Mouse (Mus musculus) right cerebral cortex, postnatal 36 days (tissue): ENCODE measurements around the gene Ehf.

Experiments used
- DNase-seq, 2 experiments: peaks; one replicate each; pipeline ENCODE4 v3.0.0; 2022; ENCODE audit warnings: low spot score in 2 of 2, mixed read lengths in 1 of 2

The Ehf gene

DNA sequence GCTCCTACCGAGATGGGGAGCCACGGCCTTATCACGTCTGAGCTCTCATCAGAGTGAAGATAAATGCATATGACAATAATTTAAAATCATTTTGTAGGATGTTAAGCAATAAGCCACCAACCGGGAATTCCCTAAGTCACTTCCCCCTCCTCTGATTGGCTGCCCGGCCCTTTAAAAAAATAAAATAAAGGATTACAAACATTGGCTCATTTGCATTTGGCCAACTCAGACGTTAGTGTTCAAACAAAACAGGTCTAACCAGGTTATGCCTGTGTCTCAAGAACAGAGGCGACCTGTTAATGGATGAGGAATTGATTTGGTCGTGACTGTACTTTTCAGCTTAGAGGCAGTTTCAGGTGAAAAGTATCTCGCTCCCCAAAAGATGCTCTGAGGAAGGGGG is at the start of gene Ehf:
Gene Ehf, minus strand, starts transcription at position 147 of the 400 bp plus-strand sequence.
- no peak for DNase-seq

DNA sequence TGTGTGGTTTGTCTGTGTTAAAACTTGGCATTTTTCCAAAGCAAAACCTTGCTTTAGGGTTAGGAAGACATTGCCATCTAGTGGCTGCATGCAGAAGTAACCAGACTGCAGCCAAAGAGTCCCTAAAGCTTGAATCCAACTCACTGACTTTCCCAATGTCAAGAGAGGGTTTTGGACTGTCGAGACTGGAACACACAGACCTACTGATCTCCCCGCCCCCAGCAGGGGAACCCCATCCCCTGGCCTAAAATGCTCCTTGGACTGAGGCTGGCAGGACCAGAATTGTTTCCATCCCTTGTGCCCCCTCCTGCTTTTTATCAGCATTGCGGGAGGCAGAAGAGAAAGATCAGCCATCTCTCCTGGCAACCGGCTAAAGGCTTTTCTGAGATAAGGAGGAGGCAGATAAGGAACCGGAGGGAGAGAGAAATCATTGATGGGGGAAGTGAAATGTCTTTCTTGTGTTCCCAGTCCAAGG is 44.4 kb upstream of the Ehf start:
- peak; percentile 35 to 44 for DNase-seq

DNA sequence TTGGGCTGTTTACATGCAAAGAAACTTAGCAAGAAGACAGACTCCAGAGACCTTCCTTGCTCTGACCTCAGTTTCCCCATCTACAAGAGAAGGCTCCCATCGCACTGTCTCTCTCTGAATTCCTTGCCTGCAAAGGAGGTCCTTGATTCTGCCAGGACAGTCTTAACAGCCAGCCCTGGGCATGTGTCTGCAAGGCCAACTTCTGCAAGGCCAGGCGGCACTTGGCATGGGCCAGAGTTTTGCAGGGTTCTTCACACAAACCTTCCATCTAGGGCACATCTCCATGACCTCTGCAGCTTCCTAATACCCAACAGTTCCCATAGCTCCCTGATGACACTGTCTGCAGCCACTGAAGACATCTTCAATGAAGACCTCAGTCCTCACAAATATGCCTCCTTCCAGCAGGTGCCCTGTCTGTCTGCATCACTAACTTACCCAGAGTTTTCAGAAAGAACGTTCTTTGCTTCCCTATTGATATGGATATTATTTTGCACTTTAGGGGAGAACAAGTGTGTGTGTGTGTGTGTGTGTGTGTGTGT is 43.7 kb upstream of the Ehf start:
- no peak for DNase-seq

DNA sequence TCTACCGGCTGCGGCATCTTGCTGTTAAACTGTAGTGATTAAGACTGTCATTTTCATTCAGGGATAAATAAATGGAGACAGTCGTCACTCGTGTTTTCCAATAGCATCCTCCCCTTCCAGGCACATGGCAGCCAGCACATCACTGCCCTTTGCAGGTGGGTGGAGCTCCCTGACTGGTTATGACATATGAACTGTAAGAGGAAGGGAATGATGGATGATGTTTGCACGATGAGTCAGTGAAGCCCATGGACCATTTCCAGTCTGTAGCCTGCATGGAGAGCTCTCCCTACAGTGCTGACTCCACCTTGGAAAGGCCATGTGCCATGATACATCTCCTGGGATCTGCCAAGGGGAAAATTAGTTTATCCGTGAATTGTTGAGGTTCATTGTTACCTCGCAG is 40.5 kb upstream of the Ehf start:
- no peak for DNase-seq

DNA sequence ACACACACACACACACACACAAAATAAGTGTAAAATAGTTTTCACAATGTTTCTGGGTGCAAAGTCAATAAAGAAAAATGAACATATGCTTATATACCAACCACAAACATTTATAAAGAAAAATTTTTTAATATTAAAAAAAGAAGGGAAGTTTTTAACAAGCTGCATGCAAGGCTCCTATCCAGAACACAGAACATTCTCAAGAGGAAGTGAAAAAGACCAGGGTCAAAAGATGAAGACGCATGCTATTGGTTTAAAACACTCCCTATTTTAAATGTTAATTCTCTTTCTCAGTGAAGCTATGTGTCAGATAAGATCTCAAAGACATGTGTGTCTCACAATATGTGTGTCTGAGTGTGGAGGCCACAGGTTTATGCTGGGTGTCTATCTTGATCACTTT is 39.0 kb upstream of the Ehf start:
- DNase-seq, result no peak

DNA sequence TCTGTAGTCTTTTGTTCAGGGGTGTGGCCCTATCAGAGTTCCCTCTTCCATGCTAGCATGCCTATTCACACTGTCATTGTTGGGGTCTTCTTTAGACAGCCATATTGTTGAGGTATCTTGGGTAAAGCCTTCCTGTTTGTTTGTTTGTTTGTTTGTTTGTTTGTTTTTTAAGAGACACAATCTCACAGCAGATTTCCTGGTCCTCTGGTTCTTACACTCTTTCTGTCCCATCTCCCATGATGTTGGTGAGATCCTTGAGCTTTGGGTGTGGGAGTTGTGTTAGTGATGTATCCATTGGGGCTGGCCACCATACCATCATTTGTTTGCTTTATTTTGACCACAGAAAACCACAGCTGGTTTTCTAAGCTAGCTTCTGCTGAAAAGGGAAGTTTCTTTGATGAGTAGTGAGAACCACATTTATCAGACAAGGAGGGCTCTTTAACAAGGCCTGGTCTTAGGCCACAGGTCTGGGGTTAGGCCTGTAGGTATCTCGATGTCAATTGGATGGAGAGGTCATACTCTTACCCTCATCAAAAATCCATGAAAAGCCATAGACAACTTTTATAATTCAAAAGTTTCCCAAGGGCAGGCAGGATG is 38.4 kb upstream of the Ehf start:
- no peak for DNase-seq

DNA sequence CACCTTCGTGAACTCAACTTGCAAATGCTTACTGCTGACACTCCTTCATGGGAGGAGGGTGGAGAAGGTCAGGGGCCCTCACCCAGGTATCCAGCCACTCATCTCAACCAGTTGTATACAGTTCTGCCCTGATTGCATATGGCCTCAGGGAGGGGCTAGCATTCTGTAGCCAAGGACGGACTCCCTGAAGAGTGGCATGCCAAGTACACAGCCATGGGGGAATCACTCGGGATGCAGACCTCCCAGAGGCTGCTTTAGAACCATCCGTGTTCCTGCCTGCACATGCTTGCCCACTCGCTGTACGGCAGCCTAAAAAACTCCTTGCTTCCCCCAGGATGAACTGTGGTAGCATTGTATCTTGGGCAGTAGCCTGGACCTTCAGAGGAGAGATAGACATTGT is 35.6 kb upstream of the Ehf start:
- DNase-seq, result no peak

DNA sequence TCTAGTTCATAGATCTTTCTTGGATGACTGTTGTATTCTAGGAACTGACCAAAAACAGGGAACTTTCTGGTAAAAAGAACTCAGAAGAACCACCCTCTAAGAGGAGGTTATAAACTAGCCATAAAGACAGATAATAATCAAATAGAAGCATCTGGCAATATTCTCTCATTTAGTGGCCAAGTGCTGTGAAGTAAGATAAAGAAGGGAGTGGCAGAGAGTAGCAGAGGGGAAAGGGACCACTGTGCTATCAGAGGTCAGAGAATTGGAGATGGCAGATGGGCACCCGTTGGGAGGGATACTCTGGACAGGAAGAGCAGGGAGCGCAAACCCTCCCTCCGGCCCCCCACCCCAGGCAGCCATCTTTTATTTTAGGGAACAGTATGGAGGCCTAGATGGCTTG is 34.3 kb upstream of the Ehf start:
- no peak for DNase-seq

DNA sequence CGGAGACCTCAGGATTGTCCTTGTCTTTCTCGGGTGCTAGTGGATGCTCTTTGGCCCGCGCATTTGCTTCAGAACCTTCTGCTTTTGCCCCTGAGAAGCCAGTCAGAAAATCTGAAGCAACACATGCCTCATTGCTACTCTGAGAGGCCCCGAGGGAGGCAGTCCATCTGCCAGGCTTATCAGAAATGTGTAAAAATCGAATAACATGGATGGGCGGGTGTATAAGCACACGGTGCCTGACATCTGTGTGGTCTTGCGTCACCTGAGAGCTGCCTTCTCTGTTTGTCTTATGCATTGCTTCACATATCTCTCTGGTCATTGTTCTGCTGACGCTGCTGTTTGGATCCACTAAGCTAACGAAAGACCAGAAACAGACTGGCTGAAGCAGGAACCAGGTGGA is 33.5 kb upstream of the Ehf start:
- no peak for DNase-seq

DNA sequence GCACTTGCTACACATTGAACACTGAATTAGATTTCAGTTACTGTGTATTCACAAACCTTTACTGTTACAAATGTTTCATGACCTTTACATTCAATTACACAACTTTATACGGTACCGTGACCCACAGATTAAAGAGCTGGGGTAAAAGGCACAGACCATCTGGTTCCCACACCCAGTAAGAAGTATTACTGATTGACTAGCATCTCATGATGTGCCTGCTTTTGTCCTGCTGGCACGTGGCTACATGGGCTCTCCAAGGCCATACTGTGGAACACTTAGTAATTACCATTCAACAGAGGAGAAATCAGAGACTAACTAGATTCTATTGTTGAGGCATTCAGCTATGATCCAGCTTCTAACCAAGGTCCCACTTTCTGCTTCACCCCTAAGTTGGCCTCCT is 32.9 kb upstream of the Ehf start:
- DNase-seq, result no peak

DNA sequence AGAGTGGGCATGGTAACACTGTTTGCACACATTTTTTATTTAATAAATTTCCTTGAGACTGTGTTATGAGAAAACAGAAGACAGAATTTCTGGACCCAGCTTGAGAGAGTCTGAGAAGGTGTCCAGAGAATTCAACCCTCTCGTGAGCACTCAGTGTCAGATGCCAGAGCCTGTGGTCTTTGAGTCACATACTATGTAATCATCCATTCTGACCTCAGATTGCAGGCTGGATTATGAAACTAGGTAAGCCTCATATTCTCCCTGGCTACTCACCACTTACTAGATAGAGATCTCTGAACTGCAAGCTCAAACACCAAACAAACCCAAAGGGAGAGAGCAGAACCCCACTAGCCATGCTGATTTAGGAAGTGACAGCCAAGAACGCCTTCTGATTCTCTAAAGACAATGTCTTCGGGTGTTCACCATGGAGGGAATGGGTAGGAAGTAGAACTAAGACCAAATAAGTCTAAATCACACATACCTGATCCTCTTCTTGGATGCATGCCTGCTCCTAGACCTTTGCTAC is 28.7 kb upstream of the Ehf start:
- no peak for DNase-seq

DNA sequence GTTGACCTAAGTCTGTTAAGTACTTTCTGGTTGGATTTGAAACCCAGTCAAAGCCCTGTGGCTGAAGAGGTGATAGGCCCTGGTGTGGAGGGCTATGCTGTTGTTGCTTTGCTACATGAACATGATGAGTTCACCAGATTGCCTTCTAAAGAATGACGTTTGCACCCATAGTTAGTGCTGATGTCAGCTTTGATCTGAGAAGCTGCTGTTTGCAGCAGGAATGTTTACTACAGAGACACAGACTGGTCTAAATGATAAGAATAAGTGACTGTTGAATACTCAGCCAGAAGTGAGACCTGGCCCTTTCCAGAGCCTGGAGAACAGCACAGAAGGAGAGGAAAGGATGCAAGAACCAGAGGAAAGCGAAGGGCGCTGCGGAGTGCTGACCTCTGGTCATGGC is 25.7 kb upstream of the Ehf start:
- DNase-seq, result no peak

DNA sequence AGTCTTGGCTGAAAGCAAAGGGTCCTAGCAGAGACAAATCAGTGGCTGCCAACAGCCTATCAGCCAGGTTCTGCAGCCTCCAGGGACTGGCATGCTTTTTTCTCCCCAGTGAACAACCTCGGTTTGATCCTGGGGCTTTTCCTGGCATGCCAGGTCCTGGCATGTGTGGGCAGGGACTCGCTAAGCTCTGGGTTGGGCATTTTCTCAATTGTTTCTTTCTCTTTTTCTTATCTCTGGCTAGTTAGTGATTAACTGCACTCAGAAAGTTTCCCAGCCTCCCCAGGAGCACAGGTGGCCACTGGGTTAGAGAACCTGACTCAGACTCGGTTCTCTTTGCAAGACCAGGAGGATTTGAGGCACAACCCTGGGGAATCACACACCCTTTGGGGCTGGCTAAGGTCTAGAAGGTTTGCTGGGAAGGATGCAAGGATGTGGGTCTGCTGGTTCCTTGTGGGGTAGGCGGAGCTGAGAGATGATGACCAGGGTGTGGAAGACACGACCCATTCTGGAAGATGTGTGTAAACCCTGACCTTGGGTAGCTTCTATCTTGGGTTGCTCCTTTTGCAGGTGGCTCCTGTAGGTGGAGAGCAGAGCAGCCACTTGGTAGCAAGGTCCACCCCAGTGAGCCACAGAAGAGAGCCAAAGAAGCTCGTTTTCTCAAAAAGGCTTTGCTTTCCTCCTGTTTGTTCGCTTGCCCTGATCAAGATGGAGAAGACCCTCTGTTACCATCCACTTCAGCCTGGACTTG is 22.4 kb upstream of the Ehf start:
- DNase-seq, result no peak

DNA sequence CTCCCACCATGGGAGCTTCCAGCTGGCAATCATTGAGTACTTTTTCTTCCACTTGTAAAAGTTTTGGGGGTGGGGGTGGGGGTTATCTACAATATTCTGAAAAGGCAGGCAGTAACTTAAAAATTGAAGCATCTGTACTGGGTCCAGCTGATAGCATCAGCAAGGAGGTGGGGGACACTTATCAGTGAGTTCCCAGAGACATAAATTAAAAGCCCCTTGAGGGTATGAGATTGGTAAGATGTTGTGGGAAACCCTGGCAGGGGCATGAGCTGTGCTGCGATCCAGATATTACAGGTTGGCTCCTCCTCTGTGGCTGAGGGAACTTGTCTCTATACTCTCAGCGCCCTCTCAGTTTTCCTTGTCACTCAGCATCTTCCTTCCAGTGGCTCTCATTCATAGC is 21.2 kb upstream of the Ehf start:
- DNase-seq, result no peak

DNA sequence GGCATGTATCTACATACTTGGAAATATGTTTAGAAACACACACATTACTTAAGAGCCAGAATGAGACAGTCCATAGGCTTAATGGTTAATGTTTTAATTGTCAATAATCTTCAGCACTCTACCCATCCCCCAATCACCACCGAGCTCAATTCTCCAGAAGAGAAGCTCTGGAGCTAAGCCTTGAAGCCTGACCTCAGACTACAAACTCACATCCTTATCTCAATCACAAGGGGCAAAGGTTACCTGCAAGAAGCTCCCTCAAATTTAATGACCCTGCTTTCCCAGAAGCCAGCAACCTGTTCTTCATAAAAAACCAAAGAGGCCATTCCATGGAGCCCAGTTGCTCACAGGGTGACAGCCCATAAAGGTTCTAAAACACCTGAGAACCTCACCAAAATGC is 19.1 kb upstream of the Ehf start:
- DNase-seq, result no peak

DNA sequence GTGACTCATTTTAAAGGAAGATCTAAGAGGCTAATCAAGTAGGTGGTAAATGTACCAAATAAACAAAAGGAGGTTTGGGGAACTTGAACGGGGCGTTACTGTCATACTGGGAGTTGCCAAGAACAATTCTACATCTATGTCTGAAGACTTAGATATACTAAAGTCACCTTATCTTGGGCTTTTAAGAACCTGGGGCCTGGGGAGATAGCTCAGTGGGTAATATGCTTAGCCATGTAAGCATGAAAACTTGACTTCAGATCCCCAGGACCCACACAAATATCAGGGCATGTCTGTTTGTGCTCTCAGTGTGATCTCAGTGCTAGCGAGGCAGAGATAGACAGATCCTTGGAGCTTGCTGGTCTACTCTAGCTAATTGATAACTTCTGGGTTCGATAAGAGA is 18.6 kb upstream of the Ehf start:
- DNase-seq, result no peak

DNA sequence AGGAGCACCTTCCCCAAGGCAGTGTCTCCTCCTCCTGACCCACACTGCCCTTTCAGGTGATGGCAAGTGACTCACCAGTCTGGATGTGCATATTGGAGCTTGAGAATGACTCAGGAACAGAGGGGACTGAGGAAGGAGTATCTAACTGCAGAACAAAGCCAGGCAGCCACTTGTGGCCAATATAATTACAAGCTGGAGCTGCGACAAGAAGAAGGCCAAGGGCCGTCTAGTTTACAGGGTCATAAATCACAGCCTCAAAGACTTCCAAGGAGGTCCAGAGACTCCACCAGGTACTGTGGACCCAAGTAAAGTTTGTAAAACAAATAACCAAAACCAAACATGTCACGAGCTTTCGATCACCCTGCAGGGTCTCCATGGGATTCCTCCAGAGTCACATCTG is 10.9 kb upstream of the Ehf start:
- no peak for DNase-seq

DNA sequence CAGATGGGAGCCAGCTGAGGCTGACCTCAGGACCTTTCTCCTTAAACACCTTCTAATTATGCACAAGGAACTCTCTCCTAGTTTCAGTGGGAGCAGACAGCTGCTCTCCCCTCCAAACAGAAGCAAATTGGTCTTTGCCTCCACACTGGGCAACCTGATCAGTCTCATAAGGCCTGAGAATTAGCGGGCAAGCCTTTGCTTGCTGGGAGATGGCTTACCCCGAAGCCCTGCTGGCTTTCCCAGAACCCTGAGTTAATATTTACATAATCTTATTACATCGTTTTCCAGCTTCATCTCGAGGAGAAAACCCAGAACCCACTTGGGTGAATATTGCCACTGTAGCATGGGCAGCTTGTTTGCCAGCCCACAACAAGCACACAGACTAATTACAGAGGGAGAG is 9.6 kb upstream of the Ehf start:
- no peak for DNase-seq

DNA sequence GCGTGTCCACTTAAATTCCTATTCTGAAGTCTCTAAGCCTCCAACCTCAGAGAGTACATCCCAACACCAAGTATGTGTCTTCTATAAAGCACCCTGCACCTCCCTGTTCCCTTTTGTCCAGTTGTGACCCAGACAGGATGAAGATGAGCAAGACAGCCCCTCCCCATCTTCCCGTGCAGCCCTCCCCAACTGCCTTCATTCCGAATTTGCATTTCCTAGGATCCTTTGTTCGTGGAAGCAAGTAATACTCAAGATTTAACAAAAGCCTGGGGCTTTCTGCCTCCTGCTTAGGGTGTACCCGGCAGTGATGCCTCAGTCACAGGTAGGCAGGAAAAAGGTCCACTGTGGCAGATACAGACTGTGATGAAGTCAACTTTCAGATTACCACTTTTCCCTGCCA is 7.6 kb upstream of the Ehf start:
- DNase-seq, result no peak

DNA sequence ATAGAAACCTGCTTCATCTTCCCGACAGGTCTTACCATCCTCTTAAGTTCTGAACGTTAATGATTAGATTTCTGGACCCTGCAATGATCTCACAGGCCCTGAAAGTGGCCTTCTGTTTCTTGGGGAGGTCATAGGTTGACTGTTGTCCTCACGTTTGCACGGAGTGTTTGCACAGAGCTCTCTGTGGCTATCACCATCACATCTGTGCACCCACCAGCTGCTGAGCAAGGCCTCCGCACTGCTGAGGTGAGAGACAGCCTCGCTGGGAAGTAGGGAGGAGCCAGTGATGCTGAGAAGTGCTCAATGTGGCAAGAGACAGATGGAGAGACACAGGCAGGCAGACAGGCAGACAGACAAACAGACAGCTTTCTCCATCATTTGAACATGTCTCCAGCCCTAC is 3.6 kb upstream of the Ehf start:
- DNase-seq, result no peak

DNA sequence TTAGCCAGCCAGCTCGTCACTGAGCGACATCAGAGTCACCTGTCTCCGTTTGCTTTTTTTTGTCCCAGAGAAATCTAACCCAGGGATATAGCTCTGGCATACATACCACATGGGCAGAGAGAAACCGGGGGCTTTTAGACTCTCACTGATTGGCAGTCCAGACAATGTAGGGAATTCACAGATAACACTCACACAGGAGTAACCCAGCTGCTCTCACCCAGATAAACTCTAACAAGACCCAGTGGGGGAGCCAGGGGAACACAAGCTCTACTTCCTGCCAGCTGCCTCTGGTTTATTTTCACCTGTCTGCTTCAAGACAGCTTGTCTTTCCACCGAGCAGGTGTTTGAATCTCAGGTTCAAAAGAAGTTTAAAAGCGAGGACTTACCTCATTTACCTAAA is 409 bp downstream of the Ehf start:
- DNase-seq, result no peak

DNA sequence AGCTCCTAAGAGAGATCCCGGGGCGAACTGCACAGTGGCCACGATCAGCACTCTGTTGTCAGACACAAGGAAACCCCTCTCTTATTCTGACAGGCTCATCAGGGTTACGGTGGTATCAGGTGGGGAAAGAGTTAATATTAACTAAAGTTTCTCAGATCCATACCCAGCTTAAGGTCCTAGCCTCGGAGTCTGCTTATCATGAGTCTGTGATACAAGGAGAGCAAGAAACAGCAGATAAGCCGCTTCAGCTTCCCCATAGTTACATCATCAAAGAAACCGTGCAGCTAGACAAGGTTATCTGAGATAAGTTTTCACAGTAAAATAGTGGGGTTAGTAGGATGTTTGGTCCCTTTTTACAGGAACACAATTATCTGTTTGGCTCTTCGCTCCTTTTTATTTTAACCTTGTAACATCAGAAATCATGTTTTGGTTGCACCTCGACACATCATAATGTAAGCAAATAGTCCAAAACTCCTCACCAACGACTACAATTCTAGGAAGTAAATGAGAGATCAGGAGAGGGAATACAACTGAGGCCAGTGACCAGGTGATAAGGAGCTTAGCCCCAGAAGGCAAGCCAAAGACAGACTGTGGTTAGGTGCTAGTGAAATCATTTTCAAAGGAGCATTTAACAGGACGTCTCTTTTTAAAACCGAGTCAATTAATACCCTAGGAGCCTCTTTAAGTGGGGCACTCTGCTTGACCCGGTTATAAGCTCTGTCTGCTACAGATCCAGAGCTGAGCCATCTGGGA is 4.2 kb downstream of the Ehf start:
- DNase-seq, result no peak

DNA sequence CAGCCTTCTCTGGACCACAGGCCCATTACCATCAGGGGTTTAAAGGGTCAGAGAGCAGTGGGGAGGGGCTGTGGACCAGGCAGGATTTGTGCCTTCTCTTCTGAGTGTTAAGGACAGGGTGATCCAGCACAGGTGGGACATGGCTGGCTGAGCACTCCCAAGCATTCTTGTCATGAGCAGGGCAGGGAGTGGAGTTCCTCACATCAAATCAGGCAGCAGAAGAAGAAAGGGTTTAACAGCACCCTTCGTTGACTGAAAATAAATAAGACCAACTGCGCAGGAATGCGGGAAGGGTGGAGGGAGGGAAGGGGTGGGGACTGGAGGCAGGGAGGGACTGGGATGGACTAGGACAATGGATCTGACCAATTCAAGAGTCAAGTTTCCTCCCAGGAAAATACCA is 8.6 kb downstream of the Ehf start:
- DNase-seq, result no peak
